Mouse (Mus musculus) kidney, adult 8-10 months (tissue): ENCODE data around the gene Twf2.

ENCODE experiments used
- DNase-seq, 2 experiments: peaks; one replicate each; pipeline ENCODE4 v3.0.0; 2022

Gene Twf2

DNA sequence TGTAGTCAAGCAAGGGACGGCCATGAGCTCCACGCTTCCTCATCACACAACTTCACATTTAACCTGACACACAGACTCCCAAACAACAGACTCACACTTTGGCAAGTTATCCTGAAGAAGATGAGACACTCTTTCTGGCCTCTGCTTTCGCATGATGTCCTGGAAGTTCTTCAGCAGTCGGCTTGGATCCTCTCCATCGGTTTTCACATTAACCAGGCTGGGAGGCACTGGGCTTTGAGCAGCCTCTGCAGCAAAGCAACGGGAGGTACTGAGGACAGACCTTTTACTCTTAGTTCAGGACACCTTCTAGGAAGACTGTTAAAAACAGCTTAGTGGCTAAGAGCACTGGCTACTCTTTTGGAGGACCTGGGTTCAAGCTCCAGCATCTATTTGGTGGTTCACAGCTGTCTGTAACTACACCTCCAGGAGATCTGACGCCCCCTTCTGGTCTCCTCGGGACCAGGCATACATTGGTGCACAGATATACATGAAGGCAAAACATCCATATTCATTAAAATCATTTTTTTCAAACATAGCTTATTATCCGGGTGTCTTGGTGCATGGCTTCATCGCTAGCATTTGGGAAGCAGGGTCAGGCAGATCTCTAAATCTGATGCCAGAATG is 38.7 kb downstream of the Twf2 start:
- DNase-seq, result peak; percentile 80 to 84

- DNase-seq, result no peak
Measured at GRCm38 (mm10) chr9:106242813-106243488, 40.0 kb downstream of the Twf2 start.

GRCm38 (mm10) chr9:106249550-106249949 is 46.6 kb downstream of the Twf2 start:
- no peak for DNase-seq

- no peak for DNase-seq
Measured at GRCm38 (mm10) chr9:106250245-106250644, 47.3 kb downstream of the Twf2 start.

- DNase-seq, result no peak
Measured at GRCm38 (mm10) chr9:106251066-106251465, 48.2 kb downstream of the Twf2 start.

GRCm38 (mm10) chr9:106254001-106254400 is 51.1 kb downstream of the Twf2 start:
- DNase-seq, result no peak

- DNase-seq, result no peak
Measured at GRCm38 (mm10) chr9:106258412-106258811, 55.5 kb downstream of the Twf2 start.

DNA sequence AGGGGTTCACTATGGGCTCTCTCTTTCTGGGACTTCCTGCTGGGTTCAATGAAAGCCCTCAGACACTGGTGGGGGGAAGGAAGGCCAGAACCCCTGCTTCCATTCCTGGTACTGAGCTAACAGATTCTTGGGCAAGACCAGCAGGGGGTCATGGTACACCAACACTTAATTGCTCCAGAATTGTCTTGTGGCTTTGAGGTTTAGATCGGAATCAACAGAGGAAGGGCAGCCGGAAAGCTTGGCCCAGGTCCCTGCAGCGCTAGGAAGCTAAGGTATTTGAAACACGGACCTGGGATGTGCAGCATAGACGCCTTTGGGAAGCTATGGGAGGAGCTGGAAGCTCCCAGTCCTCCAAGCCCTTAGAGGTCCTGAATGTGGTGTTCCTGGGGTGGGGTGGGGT is 56.1 kb downstream of the Twf2 start:
- no peak for DNase-seq

GRCm38 (mm10) chr9:106261058-106261457 is 58.1 kb downstream of the Twf2 start:
- DNase-seq, result no peak

GRCm38 (mm10) chr9:106261491-106261890 is 58.6 kb downstream of the Twf2 start:
- DNase-seq, result no peak

GRCm38 (mm10) chr9:106262075-106262474 is 59.2 kb downstream of the Twf2 start:
- DNase-seq, result no peak

DNA sequence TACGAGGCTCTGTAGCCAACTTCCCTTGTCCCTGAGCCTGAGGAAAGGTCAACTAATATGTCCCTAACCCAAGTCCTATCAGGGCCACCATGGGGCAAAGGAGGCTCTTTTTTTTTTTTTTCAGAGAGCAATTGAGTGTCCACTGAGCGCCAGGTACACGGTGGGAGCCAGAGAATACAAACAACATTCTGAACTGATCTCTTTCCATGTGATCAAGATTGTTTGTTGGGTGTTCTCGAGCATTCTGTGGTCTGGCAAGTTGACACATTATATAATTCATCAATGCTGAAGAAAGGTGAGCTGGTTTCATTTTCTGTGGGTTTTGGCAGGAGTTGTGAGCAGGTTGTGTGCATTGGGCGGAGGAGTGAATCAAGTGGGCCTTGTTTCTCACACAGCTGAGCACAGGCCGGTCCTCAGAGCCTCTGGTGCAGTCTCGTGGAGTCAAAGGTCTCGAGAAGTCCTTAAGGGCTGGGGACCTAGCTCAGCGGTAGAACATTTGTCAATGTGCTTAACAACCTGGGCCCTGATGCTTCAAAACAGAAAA is 60.5 kb downstream of the Twf2 start:
- DNase-seq, result no peak
